Mouse (Mus musculus): ENCODE data around the gene Tenm4.

DNA sequence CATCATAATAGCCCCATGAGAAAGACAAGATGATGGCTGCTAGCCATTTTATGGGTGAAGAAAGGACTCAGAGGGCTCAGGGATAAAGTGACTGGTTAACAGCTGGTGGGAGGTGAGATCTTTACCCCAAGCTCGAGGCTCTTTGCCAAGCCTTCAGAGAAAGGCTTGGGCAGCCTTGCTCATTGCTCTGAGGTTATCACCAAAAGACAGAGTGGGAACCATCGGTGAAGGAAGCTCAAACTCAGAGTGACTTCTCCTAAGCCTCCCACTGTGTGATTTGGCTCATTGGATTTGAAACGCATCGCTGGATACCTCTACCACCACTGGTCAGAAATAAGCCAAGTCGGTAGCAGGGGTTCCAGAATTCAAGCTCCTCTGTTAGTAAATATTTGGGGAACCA, 19.1 kb upstream of the Tenm4 start:
- TF ChIP-seq CTCF (IDR thresholded peaks at IDR 0.05; ENCODE audit: borderline replicate concordance, insufficient read depth, low read depth, low read length), result no peak
- TF ChIP-seq POLR2A (IDR thresholded peaks at IDR 0.05; ENCODE audit: borderline replicate concordance, insufficient read depth, low read length), result no peak
